Mouse (Mus musculus): ENCODE results near the gene Sf3a3.

- TF ChIP-seq POLR2AphosphoS5 (IDR thresholded peaks at IDR 0.05; ENCODE audit: borderline replicate concordance, low read depth, low read length) (no peak), CTCF (IDR thresholded peaks at IDR 0.05 in 2 of 3, conservative IDR thresholded peaks at IDR 0.05 in 1 of 3; ENCODE audit: control insufficient read depth in 1 of 3, insufficient read depth in 1 of 3, low read depth in 2 of 3, low read length in 3 of 3, poor library complexity in 1 of 3, severe bottlenecking in 1 of 3) (no peak), POLR2AphosphoS2 (IDR thresholded peaks at IDR 0.05; ENCODE audit: low read length) (no peak), E2F4 (IDR thresholded peaks at IDR 0.05; ENCODE audit: borderline replicate concordance, low read depth, low read length) (no peak), ETS1 (IDR thresholded peaks at IDR 0.05; ENCODE audit: low read depth, low read length) (no peak), USF2 (IDR thresholded peaks at IDR 0.05; ENCODE audit: borderline replicate concordance in 1 of 2, insufficient read depth in 1 of 2, low read depth in 1 of 2, low read length in 2 of 2) (no peak), USF1 (IDR thresholded peaks at IDR 0.05; ENCODE audit: low read depth, low read length) (no peak), GATA1 (IDR thresholded peaks at IDR 0.05; ENCODE audit: low read depth, low read length) (no peak), EP300 (IDR thresholded peaks at IDR 0.05; ENCODE audit: low read depth in 1 of 2, low read length in 2 of 2) (no peak), CHD1 (IDR thresholded peaks at IDR 0.05; ENCODE audit: low read depth, low read length) (no peak), BHLHE40 (IDR thresholded peaks at IDR 0.05; ENCODE audit: borderline replicate concordance, low read depth, low read length) (no peak), ZC3H11A (IDR thresholded peaks at IDR 0.05; ENCODE audit: low read depth, low read length) (no peak), POLR2A (IDR thresholded peaks at IDR 0.05; ENCODE audit: control insufficient read depth in 1 of 2, insufficient read depth in 1 of 2, low read depth in 1 of 2, low read length in 2 of 2, poor library complexity in 1 of 2) (no peak)
These were observed 22.1 kb upstream of the Sf3a3 start for GRCm38 (mm10) chr4:124692416-124692861.

Measured in MEL (cell line).